Mouse (Mus musculus) heart, adult 2 months (tissue): ENCODE measurements around the gene Trappc1. TPM values are rescaled to one million over a fixed set of nuclear protein-coding genes. Genes with fewer than 3 reads are reported as not detected.

Experiments
- DNase-seq, 2 experiments: peaks; one replicate each; pipeline ENCODE4 v3.0.0; 2021
- H3K27ac ChIP-seq: fragments of 200-600 bp; 2 replicates; pipeline ENCODE4 v1.8.1; 2022
- H3K27me3 ChIP-seq: fragments of 200-500 bp; 2 replicates; pipeline ENCODE4 v1.6.1; 2012; ENCODE audit warnings: mild to moderate bottlenecking, low read length, inconsistent platforms, mixed read lengths; ENCODE audit not compliant: control insufficient read depth, insufficient read depth
- H3K36me3 ChIP-seq: fragments of 200-500 bp; 2 replicates; pipeline ENCODE4 v1.6.1; 2012; ENCODE audit warnings: low read length, inconsistent platforms; ENCODE audit not compliant: control insufficient read depth, insufficient read depth
- H3K4me1 ChIP-seq: fragments of 200-500 bp; 2 replicates; pipeline ENCODE4 v1.6.1; 2011; ENCODE audit warnings: low read length; ENCODE audit not compliant: control insufficient read depth, insufficient read depth
- H3K4me3 ChIP-seq: fragments of 200-600 bp; 2 replicates; pipeline ENCODE4 v1.8.1; 2022
- H3K79me2 ChIP-seq: fragments of 200-500 bp; replicated peaks from 2 replicates; pipeline ENCODE4 v1.6.1; 2012; ENCODE audit warnings: mild to moderate bottlenecking, inconsistent platforms, low read length, moderate library complexity, mixed read lengths; ENCODE audit not compliant: control insufficient read depth, insufficient read depth
- H3K9ac ChIP-seq: fragments of 200-500 bp; 2 replicates; pipeline ENCODE4 v1.6.1; 2012; ENCODE audit warnings: low read depth, mild to moderate bottlenecking, control low read depth, inconsistent platforms, low read length, mixed read lengths
- CTCF ChIP-seq: fragments of 200-600 bp; IDR thresholded peaks from 2 replicates; pipeline ENCODE4 v1.8.1; 2022; ENCODE audit warnings: antibody characterized with exemption, mild to moderate bottlenecking, moderate library complexity
- EP300 ChIP-seq: fragments of 200-500 bp; IDR thresholded peaks from 2 replicates; pipeline ENCODE4 v1.6.1; 2011; ENCODE audit warnings: low read depth, low read length, control low read depth; ENCODE audit not compliant: insufficient read depth
- POLR2A ChIP-seq: fragments of 200-500 bp; IDR thresholded peaks from 2 replicates; pipeline ENCODE4 v1.6.1; 2011; ENCODE audit warnings: mild to moderate bottlenecking, low read depth, low read length, control low read depth; ENCODE audit not compliant: insufficient read depth
- WGBS: fragments of 180-500 bp; shearing (Covaris S2); methylation state at CpG from one replicate; pipeline ENCODE4 v1.1.7; 2018; 5-methylcytosine and 5-hydroxymethylcytosine counted together
- intact Hi-C: fragments of 180-260 bp; cut with DNase I; formaldehyde crosslinking; loops from one replicate; pipeline ENCODE4 v1.15.1; 2025
- polyA plus RNA-seq: library from polyadenylated mRNA; depleted of rRNA; stranded (reverse); fragments of >200 nt; gene quantifications from 2 replicates; pipeline ENCODE4 v1.2.3, GENCODE M21; 2012
- total RNA-seq, 2 experiments: library from RNA; stranded (reverse); gene quantifications; 2 replicates each; pipeline ENCODE4 v1.2.3; 2021

Gene Trappc1
- total and polyA plus RNA-seq, 3 experiments, result 45.5 to 48.0 (median 46.6) TPM

DNA sequence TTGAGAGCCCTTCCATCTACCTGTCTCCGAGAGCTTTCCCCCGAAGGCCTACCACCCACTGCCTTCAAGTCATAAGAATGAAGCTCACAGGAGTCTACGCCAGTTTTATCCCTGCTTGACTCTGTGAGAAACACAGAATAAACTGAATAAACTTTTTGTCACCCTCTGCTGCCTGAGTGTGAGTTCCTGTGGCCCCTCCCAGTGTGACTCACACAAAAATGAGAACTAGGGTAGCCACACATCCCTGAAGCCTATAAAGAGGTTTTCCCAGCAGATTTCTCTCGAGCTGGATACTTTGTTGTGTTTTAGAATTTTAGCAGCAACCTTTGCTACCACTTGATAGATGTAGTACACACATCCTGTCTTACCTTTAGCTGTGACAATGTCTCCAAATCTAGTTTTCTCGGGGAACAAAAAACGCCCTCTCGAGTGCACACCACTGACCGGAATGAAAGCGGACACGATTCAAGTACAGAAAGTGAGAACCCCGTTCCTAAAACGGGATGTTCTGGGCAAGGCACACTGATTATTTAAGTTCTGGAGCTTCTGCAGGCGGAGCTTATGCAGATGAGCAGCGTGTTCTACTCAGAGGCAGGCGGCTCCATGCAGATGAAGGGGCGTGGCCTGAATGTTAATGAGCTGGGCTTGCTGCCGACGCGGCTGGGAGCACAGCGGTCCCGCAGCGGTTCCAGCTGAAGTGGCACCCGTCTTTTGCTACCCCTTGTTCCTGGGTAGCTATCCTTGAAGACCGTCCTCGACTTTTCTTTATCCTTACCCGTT, 2.0 kb downstream of the Trappc1 start, which contains the start of gene Kcnab3:
Gene Kcnab3, plus strand, starts transcription at position 631 of the 780 bp plus-strand sequence.
- TF ChIP-seq EP300 (peak; percentile 38; the same call in 1 of the 2 replicates), POLR2A (peak; percentile 70), CTCF (no peak)
- intact Hi-C loops, result loop anchor here (2.0 to 10.0 kb wide), 2 partner anchors 39 to 261 kb away; no protein-coding TSS in a partner anchor
- H3K27ac ChIP-seq, result peak within 1 kb of the TSS; percentile 47

DNA sequence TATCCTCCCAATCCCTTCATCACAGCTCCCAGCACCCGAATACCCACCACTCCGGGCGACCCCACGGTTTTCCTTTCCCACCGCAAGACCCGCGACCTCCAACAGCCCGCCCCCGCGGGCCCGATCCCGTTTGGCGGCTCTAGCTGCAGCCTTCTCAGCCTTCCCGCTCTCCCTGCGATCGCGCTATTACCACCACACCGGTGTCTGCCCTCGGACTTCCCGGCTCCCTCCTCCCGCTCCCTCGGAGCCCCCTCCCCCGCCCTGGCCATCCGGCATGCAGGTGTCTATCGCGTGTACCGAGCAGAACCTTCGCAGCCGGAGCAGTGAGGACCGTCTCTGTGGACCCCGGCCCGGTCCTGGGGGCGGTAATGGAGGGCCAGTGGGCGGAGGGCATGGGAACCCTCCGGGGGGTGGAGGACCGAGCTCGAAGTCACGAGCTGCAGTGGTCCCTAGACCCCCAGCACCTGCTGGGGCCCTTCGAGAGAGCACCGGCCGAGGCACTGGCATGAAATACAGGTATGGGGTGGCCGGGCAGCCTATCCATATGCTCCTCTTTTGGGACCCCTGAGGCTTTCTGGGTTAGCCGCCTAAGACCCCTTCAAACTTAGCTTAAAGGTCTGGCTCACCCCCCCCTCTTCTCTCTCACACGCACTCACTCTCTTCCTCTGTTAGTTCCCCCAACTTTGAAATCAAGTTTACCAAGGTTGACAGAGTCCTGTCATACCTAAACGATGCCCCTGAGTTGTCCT, 2.8 kb downstream of the Trappc1 start:
- Histone ChIP-seq H3K9ac (peak overlapping the region; percentile 76), H3K36me3 (no peaks in the 10 kb centered on the region), H3K27ac (peak overlapping the region; percentile 24), H3K4me1 (peaks cover 10% of the 10 kb centered on the region), H3K4me3 (peak overlapping the region; percentile 68), H3K27me3 (peaks cover 1% of the 10 kb centered on the region; the same call in 1 of the 2 replicates), H3K79me2 (no peaks in the 10 kb centered on the region)
- WGBS, result 3% methylated on average over 45 of the region's 45 CpGs
- intact Hi-C loops, result loop anchor here (2.0 to 10.0 kb wide), 2 partner anchors 38 to 262 kb away; no protein-coding TSS in a partner anchor
- DNase-seq, result no peak
- TF ChIP-seq EP300 (no peak), POLR2A (no peak), CTCF (no peak)

More for the DNA sequence above, 2.0 kb downstream of the Trappc1 start, which contains the start of gene Kcnab3:
- Histone ChIP-seq H3K27me3 (peaks cover 1% of the 10 kb centered on the region; the same call in 1 of the 2 replicates), H3K36me3 (no peaks in the 10 kb centered on the region), H3K9ac (peak within 1 kb of the TSS; percentile 76), H3K4me1 (peaks cover 10% of the 10 kb centered on the region), H3K79me2 (no peaks in the 10 kb centered on the region), H3K4me3 (peak within 1 kb of the TSS; percentile 68)
- peak; percentile 85 to 90 for DNase-seq
- WGBS, result 9% methylated on average over 26 of the region's 26 CpGs

DNA sequence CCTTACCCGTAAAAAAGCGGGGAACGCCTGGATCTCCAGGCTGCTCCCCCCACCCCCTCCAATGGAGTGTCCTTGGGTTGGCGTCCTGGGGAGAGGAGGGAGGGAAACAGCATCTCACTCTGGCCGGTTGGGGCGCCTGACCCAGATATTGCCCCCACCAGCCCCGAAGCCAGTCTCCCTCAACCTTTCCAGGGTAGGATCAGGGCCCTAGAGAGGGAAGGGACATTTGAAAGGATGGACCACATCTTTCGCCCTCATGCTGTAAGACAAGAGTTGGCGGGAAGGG, 3.3 kb downstream of the Trappc1 start:
- H3K79me2 ChIP-seq, result no peaks in the 10 kb centered on the region
- no peak for TF ChIP-seq POLR2A
- no peak for TF ChIP-seq CTCF
- TF ChIP-seq EP300, result no peak
- DNase-seq, result no peak
- no peak overlapping the region for H3K9ac ChIP-seq
- intact Hi-C loops, result loop anchor here (2.0 to 10.0 kb wide), 2 partner anchors 38 to 262 kb away; no protein-coding TSS in a partner anchor
- H3K27ac ChIP-seq, result no peak overlapping the region
- H3K27me3 ChIP-seq, result peaks cover 1% of the 10 kb centered on the region; the same call in 1 of the 2 replicates
- no peak overlapping the region for H3K4me3 ChIP-seq
- no peaks in the 10 kb centered on the region for H3K36me3 ChIP-seq
- peaks cover 11% of the 10 kb centered on the region for H3K4me1 ChIP-seq
- WGBS, result 45% methylated on average over 9 of the region's 9 CpGs

DNA sequence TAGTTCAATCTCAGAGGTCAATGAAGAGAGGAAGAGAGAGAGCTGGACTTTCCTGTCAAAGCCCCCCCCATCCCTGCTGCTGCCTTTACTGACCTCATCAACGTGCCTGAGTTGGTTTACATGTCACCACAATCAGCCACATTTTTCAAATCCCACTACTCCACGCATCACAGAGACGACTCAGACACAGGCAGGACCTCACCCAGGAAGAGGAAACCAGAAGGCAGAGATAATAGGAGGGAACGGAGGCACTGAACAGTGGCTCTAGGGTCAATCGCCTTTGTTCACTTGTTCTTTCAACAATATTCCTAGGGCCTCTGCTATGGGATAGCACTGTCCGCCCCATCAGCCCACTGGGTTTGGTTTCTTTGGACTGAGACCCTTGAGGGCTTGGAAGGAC, 3.9 kb downstream of the Trappc1 start:
- Histone ChIP-seq H3K4me1 (peaks cover 12% of the 10 kb centered on the region), H3K27ac (no peak overlapping the region), H3K4me3 (no peak overlapping the region), H3K27me3 (peaks cover 1% of the 10 kb centered on the region; the same call in 1 of the 2 replicates), H3K36me3 (no peaks in the 10 kb centered on the region), H3K79me2 (no peaks in the 10 kb centered on the region), H3K9ac (no peak overlapping the region)
- WGBS, result 56% methylated on average over 6 of the region's 6 CpGs
- DNase-seq, result no peak
- no peak for TF ChIP-seq POLR2A
- no peak for TF ChIP-seq EP300
- no peak for TF ChIP-seq CTCF
- intact Hi-C loops, result loop anchor here (2.0 to 10.0 kb wide), 2 partner anchors 37 to 263 kb away; no protein-coding TSS in a partner anchor

DNA sequence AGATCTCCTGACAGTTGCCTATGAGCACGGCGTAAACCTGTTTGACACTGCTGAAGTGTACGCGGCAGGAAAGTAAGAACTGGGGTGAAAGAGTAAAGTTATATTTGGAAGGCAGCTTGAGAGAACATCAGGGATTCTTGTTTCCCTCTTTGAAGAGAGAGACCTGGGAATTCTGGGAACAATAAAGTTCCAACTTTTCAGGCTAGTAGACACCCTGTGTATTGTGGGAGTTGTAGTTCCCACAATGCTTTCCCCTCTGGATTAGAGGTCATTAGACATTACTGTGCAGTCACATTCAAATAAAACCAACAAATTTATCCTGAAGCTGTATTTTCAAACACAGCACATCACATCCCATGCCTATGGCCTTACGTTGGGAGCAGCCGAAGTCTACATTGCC, 4.7 kb downstream of the Trappc1 start:
- no peaks in the 10 kb centered on the region for H3K36me3 ChIP-seq
- intact Hi-C loops, result loop anchor here (10.0 kb wide), 1 partner anchor 264 kb away; no protein-coding TSS in a partner anchor
- peaks cover 1% of the 10 kb centered on the region; the same call in 1 of the 2 replicates for H3K27me3 ChIP-seq
- no peak overlapping the region for H3K4me3 ChIP-seq
- TF ChIP-seq CTCF (no peak), POLR2A (no peak)
- H3K27ac ChIP-seq, result no peak overlapping the region
- H3K9ac ChIP-seq, result no peak overlapping the region
- peaks cover 10% of the 10 kb centered on the region for H3K4me1 ChIP-seq
- DNase-seq, result no peak
- WGBS, result 90% methylated on average over 6 of the region's 6 CpGs
- no peaks in the 10 kb centered on the region for H3K79me2 ChIP-seq
